Mouse (Mus musculus): ENCODE measurements around the gene Pcca.
A peak's percentile ranks its signal among the peaks of the same experiment; 100 is the strongest.

The Pcca gene

DNA sequence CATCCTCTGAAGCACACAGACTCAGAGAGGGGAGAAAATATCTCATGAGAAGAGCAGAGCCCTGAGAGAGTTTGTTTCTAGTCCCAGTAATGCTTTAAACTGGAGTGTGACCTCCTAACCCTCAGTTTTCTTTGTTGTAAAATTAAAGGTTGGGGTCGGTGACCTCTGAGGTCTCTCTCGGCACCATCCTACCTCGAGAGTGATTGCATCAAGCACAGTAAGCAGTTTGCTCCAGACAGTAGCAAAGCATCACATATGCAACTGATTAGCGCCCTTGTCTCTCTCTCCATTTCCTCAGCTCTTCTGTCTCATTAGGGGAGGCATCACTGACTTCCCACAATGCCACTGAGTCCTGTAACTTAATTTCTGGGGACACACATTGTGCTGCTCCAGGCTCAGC is 302.1 kb downstream of the Pcca start:
- no peak for DNase-seq (ENCODE audit: low spot score)

GRCm38 (mm10) chr14:122837018-122837417 is 302.9 kb downstream of the Pcca start:
- no peak for DNase-seq (ENCODE audit: low spot score)

DNA sequence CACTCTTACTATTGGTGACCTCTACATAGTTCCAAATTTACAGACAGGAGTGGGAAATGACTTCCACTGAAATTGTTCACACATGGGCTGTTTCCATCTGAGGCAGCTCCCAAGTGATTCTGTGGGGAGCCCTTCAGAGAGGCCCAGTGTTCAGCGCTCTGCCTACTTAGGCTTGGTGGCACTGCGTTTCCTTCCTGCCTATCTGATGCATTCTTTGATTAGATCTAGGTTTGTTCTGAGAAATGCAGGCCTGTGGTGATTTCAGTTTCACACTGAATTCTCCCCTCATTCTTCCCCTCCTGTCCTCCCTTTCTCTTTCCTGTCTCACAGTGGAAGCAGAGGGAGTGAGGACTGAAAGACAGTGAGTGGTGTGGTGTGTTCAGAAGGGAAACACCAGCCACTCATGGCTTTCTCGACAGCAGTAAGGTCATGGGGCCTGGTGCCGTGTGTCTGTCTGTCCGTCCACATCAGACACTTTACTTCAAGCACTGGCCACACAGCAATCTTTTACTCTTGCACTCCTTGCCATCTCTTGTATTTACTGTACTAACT is 318.5 kb downstream of the Pcca start:
- no peak for DNase-seq (ENCODE audit: low spot score)

- DNase-seq (ENCODE audit: low spot score) = no peak
These were observed 325.7 kb downstream of the Pcca start for GRCm38 (mm10) chr14:122859792-122860191.

DNA sequence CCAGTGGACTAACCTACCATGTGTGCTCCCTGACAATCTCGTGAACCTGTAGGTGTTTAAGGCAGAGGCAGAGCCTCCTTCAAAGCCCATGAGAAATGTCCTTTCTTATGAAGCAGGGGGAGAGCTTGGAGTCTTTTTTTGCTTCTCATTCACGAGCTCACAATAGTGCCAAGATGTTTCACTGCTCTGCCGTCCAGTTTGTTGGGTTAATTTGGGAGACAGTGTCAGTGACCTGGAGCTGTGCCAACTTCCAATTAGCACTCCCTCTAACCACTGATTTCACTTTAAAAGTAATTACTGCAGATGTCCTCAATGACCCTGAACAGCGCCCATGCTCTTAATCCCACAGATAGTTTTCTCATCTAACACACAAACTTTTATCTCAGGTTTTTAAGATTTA is 328.5 kb downstream of the Pcca start:
- peak; percentile 30 for DNase-seq (ENCODE audit: low spot score)

- no peak for DNase-seq (ENCODE audit: low spot score)
These were observed 331.5 kb downstream of the Pcca start for GRCm38 (mm10) chr14:122865462-122866129.

GRCm38 (mm10) chr14:122867531-122868285 is 333.6 kb downstream of the Pcca start:
- no peak for DNase-seq (ENCODE audit: low spot score)

GRCm38 (mm10) chr14:122869831-122870230 is 335.7 kb downstream of the Pcca start:
- no peak for DNase-seq (ENCODE audit: low spot score)

- peak; percentile 63 for DNase-seq (ENCODE audit: low spot score)
These were observed 337.9 kb downstream of the Pcca start for GRCm38 (mm10) chr14:122871841-122872580.

DNA sequence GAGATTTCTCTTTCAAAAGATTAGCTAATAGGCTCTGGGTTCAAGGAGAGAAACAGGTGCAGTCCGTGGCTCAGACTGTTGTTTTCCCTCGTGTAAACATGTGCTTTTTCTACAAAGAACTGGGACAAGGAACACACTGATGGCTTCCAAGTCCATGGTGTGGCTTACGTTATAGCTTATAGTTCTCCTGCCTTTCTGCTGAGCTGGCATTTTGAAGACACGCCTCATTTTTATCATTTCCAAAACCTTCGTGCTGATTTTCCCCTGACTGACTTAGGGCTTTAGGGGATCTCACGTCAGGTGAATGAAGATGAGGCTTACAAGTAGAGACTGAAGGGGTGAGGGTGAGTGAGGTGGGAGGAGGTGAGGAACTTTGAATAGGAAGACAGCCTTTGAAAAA is 338.5 kb downstream of the Pcca start:
- no peak for DNase-seq (ENCODE audit: low spot score)

GRCm38 (mm10) chr14:122875056-122875455 is 340.9 kb downstream of the Pcca start:
- no peak for DNase-seq (ENCODE audit: low spot score)

- DNase-seq (ENCODE audit: low spot score) = no peak
These were observed 341.5 kb downstream of the Pcca start for GRCm38 (mm10) chr14:122875636-122876035.

DNA sequence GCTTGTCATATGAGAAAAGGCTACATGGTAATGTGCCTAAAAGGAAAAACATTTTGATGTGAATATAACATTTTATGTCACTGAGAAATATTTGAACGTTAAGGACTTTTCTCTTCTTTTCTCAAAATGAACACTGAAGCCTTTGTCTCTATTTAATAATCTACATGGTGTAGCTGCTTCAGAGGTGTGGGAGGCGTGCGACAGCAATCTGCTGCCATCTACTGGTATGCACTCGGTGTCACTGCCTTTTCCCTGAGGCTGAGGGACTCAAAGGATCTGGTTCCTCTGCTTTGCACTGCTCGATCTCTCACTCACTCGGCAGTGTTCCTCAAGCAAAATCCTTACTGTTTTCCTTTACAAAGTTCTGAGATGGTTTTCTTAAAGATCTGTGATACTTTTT is 342.0 kb downstream of the Pcca start:
- DNase-seq (ENCODE audit: low spot score) = peak; percentile 74

DNA sequence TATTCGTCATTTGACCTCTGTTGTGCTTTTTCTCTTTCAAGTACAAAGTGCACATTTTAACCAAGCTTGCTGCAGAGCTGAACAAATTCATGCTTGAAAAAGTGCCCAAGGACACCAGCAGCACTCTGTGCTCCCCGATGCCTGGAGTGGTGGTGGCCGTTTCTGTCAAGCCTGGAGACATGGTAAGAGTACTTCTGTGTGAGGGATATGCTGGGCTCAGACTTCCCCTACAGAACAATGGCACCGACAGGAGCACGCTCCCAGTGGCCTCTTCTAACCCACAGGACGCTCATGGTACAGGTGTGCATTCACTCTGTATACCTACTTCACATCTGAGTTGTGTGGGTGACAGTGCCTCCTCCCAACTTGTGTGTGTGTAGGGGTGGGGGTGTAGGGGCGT is 342.6 kb downstream of the Pcca start:
- no peak for DNase-seq (ENCODE audit: low spot score)

- DNase-seq (ENCODE audit: low spot score) = no peak
These were observed 343.7 kb downstream of the Pcca start for GRCm38 (mm10) chr14:122877787-122878186.

DNA sequence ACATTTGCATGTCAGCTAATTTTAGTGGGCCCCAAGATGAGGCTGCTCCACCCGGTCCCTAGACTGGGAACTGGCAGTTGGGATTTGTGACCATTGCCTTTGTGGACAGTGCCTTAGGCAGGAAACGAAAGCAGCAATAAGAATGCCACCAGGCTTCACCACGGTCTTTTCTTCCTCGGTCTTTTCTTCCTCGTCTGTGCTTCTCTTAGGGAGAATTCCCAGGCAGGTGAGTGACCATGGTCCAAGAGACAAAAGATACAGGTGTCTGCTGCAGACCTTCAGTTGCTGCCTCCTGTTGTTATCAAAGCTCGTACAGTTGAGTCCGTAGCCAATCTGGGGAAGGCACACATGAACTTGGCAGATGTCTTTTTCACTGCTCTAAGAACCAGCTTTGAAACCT is 346.2 kb downstream of the Pcca start:
- DNase-seq (ENCODE audit: low spot score) = no peak

GRCm38 (mm10) chr14:122881699-122882098 is 347.6 kb downstream of the Pcca start:
- DNase-seq (ENCODE audit: low spot score) = no peak

DNA sequence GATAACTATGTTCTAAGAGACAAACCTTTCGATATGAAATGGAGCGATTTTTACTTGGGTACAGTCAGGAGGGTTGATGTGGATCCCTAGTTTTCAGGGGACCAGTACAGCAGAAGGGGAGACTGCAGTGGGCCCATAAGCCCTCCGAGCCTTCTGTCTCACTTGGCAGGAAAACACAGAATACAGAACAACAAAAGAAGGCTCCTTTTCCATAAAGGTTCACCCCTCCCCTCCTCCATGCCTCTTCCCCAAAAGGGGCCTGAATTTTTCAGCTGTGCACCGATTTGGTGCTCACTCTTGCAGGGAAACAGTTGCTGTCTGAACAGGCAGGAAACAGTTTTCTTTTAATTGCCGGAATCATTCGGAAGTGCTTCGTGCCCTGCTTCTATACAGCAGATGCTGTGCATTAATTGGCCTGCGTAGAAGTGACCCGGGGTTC is 348.1 kb downstream of the Pcca start:
- DNase-seq (ENCODE audit: low spot score) = no peak

GRCm38 (mm10) chr14:122882795-122883409 is 348.8 kb downstream of the Pcca start:
- DNase-seq (ENCODE audit: low spot score) = no peak

GRCm38 (mm10) chr14:122883410-122883806 is 349.3 kb downstream of the Pcca start:
- no peak for DNase-seq (ENCODE audit: low spot score)

- DNase-seq (ENCODE audit: low spot score) = peak; percentile 63
These were observed 349.9 kb downstream of the Pcca start for GRCm38 (mm10) chr14:122883821-122884584.

All from MN1 (cell line).